Mouse (Mus musculus) C2C12 (cell line): ENCODE results near the gene Adgrv1.

Experiments
- CTCF ChIP-seq: IDR thresholded peaks from one replicate; pipeline ENCODE4 v1.5.1; 2011; ENCODE audit not compliant: control insufficient read depth, insufficient read depth, insufficient read length
- MYOD1 ChIP-seq: IDR thresholded peaks from one replicate; pipeline ENCODE4 v1.6.1; 2011; ENCODE audit warnings: low read depth; ENCODE audit not compliant: control insufficient read depth, insufficient read length
- MYOG ChIP-seq: IDR thresholded peaks from one replicate; pipeline ENCODE4 v1.6.1; 2011; ENCODE audit not compliant: control insufficient read depth, insufficient read length; ENCODE audit errors: extremely low read depth
- USF1 ChIP-seq: IDR thresholded peaks from one replicate; pipeline ENCODE4 v1.6.1; 2011; ENCODE audit warnings: low read depth, mild to moderate bottlenecking, control low read depth, moderate library complexity

DNA sequence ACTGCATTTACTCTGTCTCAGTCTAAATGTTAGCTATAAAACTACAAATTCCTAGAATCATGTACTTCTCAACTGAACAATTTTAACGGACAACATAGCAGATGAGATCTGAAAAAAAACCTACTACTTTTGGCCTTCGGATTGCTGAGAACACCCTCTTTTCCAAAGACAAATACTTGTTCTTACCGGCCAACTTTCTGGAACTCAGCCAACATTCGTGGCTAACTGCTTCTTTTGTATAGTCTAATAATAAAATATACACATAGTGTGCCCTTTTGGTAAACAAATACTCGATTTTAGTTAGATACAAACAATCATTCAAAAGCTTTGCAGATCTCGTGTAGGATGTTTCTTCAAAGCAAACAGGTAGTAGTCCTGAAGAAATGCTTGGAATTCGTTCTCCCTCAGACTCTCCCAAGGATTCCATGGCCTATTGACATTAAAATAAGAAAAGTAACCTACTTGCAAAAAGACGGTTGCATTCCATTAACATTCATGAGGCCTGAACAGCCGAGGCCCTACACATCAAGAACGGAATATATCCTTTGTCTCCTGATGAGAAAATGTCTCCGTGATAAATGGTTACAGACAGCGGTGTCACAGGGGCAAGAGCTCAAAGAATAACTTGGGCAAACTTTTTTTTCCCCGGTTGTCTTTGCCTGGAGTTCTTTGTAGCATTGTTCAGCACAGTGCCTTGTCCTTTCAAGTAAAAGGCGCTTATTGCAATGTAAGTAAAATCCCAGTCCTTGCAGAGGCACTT is 23.3 kb upstream of the Adgrv1 start:
- TF ChIP-seq CTCF (no peak), MYOD1 (no peak), MYOG (no peak), USF1 (no peak)
